Mouse (Mus musculus) heart, adult 9 months (tissue): ENCODE measurements around the gene Zdhhc4.

ENCODE experiments used
- DNase-seq, 2 experiments: peaks; one replicate each; pipeline ENCODE4 v3.0.0; 2022; ENCODE audit warnings: low spot score in 2 of 2

Zdhhc4 gene

GRCm38 (mm10) chr5:143333872-143334271 is 4.8 kb upstream of the Zdhhc4 start:
- DNase-seq = peak in 1 of 2 experiments; percentile 50

GRCm38 (mm10) chr5:143317288-143317610 is 11.8 kb downstream of the Zdhhc4 start:
- no peak for DNase-seq

DNA sequence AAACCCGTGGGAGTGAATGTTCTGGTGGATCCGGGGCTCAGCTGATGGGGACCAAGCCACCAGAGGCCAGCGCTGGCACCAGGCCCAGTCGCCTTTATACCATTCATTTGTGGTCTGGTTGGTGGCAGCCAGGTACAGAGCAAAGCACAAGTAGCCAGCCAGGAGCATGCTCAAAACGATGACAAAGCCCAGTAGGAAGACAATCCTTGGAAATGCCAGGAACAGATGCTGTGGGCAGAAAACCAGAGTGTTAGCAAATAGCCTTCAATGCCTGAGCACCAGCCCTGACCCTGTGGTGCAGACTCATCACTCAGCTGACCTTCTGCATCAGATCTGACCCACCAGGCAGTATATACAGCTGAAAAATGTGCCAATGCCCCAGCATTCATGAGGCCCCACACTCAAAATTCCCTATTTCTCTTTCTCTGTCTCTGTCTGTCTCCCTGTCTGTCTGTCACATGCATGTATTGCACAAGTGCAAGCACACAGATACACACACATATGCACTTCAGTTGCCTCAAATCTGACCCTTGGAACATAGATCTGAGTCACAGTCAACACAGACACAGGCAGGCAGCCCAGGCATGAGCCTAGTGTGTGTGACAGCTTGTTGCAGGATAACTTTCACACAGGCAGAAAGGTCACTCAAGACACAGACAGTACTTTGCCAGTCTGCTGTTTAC is 12.3 kb downstream of the Zdhhc4 start:
- DNase-seq = no peak

DNA sequence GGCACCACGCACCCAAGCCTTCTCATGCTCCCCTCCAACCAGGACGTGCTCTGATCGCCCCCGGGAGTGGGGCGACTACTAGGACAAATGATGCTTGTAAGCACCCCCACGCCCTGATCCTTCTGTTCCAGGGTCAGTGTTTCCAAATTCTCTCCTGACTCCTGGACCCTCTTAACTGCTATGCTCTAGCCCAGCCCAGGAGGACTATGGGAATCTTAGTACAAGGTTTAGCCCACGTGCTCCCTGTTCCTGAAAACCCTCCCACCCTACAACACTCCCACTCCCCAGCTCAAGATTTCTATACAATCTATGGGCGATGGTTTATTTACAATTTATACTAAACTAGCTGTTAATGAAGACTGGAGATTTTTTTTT is 13.6 kb downstream of the Zdhhc4 start:
- DNase-seq = no peak

- peak; percentile 72 to 83 for DNase-seq
Observed at GRCm38 (mm10) chr5:143314730-143315513, 14.1 kb downstream of the Zdhhc4 start, which contains the start of gene E130309D02Rik. E130309D02Rik (minus strand) TSS chr5:143315360.

GRCm38 (mm10) chr5:143314183-143314729 is 14.8 kb downstream of the Zdhhc4 start:
- DNase-seq = no peak

DNA sequence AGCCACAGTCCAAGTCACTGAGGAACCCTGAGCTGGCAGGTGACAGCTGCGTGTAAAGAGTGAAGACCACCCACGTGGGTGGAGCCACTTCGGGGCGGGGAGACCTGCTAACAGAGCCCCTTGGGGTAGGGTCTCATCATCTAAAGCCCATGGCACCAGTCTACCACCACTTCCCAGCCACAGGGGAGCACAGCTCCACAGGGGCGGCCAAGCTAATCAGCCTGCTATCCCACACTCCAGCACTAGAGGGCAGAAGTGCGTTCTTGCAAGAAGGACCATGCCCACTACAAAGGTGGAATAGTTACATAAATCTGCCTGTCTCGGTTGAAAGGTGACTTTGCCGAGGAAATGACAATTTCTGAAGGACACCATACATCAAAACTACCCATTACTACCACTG is 17.2 kb downstream of the Zdhhc4 start:
- peak; percentile 52 to 64 for DNase-seq

DNA sequence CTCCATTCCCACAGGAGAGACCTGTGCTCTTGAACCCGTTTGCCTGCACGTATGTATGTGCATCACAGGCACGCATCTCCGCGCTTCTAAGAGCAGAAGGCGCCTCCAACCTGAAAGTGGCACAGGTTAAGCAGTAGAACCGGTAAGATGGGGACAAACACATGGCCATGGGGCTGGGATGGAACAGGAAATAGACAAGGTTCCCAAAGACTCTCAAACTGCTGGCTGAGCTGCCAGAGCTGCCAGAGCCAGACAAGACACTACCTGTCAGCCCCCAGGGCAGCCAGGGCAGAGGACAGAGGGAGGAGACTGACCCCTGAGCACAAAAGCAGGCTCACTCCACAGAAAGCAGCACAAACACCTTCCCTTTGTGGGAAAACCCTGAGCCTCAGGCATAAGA is 19.1 kb downstream of the Zdhhc4 start:
- DNase-seq = no peak

- DNase-seq = peak; percentile 47 to 74
Observed at GRCm38 (mm10) chr5:143308825-143309224, 20.2 kb downstream of the Zdhhc4 start.

DNA sequence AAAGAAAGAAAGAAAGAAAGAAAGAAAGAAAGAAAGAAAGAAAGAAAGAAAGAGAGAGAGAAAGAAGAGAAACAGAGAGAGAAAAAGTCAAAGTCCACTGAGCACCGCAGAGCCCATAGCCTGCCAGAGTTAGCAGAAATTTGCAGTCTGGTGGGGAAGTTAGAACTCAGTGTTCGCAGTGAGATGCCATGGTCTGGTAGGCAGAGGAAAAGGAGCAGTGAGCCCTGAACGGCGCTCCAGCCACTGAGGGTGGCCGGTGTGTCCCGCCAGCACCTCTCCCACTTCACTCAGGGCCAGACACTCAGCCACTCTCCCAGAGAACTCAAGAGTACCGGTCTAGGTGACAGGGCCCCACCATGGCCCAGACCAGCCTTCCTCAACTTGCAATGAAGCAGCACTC is 24.8 kb downstream of the Zdhhc4 start:
- DNase-seq = no peak

DNA sequence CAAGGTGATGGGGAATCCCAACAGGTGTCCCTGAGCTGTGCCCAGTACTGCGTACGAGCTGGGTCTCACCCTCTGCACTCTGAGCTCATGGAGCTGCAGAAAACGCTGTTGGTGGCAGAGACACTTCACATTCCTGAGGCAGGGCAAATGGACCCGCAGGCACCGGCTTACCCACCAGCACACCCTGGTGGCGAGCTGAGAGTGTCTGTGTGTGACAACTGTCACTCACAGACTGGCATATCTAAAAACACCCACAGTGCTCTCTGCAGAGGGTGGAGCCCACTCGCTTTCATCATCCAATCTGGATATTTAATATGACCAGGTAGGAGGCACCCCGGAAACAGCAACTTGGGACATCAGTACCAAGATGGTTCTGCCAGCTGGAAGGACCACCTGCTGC is 27.8 kb downstream of the Zdhhc4 start:
- DNase-seq = no peak

DNA sequence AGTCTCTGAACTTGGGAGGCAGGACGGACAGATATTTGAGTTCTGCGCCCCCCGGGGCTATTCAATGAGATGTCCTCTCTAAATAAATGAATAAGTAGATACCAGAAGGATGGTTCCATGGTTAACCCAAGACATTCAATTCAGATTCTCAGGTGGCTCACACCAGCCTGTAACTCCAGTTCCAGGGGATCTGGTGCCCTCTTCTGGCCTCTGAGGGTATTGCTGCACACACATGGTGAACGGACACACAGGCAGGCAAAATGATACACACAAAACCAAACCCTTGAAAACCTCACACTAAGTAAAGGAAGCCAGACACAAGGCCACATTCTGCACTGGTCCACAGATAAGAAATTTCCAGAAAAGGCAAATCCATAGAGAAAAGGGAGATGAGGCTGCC is 29.4 kb downstream of the Zdhhc4 start:
- DNase-seq = peak in 1 of 2 experiments; percentile 15

DNA sequence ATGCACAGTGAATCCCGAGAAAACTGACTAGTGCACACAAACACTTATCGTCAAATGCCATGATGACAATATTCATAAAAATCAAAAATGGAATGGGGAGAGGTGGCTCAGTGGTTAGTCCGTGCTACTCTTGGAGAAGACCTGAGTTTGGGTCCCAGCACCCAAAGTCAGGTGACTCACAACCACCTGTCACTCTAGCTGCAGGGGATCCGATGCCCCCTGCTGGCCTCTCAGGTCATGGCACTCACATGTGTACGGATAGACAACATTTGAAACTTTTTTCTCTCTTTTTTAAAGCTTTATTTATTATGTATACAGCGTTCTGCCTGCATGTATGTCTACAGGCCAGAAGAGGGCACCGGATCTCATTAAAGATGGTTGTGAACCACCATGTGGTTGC is 30.7 kb downstream of the Zdhhc4 start:
- no peak for DNase-seq

GRCm38 (mm10) chr5:143297986-143298385 is 31.1 kb downstream of the Zdhhc4 start:
- DNase-seq = no peak

DNA sequence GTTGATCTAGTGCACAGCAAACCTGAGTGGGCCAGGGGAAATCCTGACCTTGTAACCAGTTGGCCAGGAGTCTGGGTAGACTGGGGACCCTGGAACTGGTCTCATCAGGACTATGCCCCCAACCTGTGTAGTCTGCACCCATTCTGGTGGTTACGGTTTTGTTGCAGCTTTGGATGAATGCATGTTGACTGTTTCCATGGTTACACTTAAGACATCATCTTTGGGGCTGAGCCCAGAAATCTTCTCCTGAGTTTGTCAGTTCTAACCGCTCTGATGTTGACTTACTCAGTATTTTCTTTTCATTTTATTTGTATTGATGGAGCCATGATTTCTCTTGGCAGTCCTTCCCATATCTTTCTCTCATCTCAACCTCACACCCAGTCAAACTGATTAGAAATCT is 33.7 kb downstream of the Zdhhc4 start:
- DNase-seq = no peak

- DNase-seq = no peak
Observed at GRCm38 (mm10) chr5:143294862-143295261, 34.2 kb downstream of the Zdhhc4 start.

DNA sequence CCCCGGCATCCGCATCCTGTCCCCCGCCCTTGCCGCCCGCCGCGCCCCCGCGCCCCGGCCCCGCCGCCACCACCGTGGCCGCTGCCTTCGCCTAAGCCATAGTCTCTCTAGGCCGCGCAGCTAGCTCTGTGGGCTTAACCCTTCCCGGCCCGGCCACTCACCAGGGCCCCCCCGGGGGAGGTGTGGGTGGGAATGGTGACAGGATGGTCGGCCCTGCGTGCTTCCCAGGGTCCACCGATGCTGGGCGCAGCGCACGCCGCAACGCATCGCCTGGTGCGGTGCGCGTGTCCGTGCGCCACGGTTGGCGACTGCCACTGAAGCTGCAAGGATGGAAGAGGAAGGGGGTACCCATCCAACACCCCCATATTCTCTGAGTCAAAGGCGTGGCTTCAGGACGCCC is 35.7 kb downstream of the Zdhhc4 start, which contains the start of gene Zfp853:
TSS of gene Zfp853 (minus strand) at position 220 of the 400 bp plus-strand sequence.
- no peak for DNase-seq

DNA sequence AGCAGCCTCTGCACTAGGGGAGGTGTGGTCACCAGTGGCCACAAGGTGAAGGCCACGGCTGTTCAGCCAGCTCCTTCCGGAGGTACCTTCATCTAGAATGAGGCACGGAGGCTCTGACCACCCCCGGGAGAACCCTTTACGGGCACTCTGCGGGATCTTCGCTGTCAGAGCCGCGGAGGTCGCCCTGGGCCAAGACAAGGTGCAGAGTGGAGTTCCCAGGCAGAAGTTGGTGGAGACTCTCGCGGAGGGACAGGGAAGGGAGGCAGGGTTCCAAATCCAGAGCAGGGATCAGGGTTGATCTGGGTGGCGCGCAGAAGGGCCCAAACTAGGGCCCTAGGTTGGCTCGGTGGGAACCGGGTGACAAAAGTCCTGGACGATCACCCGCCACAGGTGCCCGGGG is 36.2 kb downstream of the Zdhhc4 start:
- no peak for DNase-seq

- no peak for DNase-seq
Observed at GRCm38 (mm10) chr5:143289299-143289698, 39.8 kb downstream of the Zdhhc4 start.

DNA sequence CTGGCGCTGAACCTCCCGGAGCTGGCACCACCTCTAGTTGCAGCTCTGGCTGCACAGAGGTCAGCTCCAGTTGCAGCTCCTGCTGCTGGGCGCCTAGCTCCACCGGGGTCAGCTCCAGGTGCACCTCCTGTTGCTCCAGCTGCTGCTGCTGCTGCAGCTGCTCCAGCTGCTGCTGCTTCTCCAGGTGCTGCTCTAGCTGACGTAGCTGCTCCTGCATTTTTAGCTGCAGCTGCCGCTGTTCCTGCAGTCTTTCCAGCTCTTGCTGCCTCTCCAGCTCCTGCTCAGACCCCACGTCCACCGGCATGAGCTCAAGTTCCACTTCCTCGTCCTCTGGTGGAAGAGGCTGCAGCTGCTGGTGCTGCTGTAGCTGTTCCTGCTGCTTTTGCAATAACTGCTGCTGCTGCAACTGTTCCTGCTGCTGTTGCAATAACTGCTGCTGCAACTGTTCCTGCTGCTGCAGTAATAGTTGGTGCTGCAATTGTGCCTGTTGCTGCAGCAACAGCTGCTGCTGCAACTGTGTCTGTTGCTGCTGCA is 40.6 kb downstream of the Zdhhc4 start:
- DNase-seq = no peak

DNA sequence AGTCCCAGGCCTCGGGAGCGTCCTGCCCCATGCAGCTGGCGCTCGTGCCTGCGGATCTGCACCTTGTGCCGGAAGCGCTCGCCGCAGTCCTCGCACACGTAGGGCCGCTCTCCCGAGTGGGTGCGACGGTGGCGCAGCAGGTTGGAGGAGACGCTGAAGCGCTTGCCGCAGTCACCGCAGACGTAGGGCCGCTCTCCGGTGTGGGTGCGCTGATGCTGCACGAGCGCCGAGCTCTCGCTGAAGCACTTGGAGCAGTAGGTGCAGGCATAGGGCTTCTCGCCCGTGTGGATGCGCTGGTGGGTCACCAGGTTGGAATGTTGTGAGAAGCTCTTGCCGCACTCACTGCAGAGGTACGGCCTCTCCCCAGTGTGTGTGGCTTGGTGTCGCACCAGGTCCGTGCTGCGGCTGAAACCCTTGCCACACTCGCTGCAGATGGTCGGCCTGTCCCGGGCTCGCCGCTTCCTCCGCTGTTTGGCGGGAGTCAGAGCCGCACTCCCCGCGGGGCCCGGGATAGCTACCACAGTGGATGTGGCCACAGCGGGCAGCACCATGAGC is 41.2 kb downstream of the Zdhhc4 start:
- no peak for DNase-seq

DNA sequence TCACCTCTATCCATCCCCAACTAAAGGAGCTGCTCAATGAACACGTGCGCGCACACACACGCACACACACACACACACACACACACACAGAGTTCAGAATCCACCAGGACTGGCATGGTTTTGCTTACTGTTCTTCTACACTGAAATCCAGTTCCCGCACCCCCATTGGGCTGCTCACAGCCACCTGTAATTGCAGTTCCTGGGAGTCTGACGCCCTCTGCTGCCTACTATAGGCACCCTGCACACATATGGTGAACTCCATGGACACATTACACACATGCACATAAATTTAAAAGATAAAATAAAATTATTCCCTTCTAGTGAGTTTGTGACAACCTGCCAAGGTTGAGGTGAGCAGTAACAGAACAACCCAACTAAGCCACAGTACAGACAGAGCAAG is 44.3 kb downstream of the Zdhhc4 start:
- DNase-seq = no peak
